Mouse (Mus musculus) retina, embryonic 14.5 days (tissue): ENCODE data around the gene Sla2.
A peak's percentile ranks its signal among the peaks of the same experiment; 100 is the strongest.
"Not testable (repeated sequence)": the region's sequence is repeated elsewhere in the genome, so short reads cannot be mapped to it uniquely, and the experiment has no call there.

Source experiments
- DNase-seq: peaks from one replicate; pipeline ENCODE4 v3.0.0-alpha.2; 2015; ENCODE audit warnings: low spot score

Gene Sla2

GRCm38 (mm10) chr2:156840301-156841027 lies 46.5 kb downstream of the Sla2 start:
- peak; percentile 63 for DNase-seq

DNA sequence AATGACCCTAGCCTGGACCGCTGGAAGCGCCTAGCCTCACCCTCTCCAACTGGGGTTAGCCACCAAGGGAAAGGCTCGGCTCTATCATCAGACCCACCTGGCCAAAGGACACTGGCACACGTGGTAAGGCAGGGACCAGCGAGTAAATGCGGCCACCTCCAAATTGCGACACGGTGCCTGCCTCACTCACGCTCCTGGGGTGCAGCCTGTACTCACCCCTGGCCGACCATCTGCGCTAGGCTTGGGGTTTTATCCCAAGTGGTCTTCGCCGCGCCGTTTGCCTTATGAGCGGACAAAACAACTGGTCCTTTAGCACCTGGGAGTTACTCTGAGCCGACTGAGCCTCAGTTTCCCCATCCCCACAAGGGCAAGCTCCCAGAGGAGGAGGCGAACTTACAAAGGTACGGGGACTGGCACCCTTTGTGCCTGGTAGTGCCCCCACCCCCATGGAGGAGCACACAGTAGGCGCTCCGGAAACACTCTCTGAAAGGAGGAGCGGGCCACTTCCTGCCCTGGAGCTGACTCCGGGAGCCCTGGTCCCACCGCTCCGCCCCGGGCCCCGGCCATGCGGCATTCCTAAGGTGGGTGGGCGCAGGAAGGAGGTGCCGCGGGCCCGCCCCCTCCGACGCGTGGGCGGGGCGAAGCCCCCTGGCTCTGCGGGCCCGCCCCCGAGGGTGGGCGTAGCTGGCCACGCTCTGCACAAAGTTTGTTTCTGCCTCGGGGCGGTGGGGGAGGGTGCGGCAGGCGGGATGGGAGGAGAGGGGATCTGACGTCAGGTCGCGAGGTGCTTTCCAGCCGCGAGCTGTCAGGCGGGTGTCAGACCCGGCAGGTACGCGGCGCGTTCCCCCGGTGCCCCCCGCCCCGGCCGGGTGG lies 47.4 kb downstream of the Sla2 start, which contains the start of gene Tgif2:
Gene Tgif2, plus strand, starts transcription at position 689 of the 873 bp plus-strand sequence.
- peak; percentile 95 for DNase-seq

DNA sequence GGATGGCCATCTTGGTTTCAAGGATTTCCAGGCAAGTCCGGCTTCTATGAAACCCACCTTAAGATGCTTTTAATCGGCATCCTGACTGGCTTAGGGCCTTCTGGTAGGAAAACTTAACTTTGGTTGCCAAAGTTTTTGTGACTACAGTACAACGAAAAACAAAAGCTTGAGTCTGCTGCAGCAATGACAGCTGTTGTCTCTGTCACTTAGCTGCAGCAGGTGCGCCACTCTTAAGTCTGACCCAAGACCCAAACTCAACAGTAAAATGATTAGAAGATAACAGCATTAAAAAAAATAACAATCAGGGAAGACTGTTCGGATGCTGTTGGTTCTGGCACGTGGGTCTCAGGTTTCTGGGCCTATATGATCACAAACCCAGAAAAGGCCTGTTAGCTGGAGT lies 48.2 kb downstream of the Sla2 start:
- DNase-seq: no peak

- no peak for DNase-seq
Observed at GRCm38 (mm10) chr2:156834336-156834735, 52.7 kb downstream of the Sla2 start.

DNA sequence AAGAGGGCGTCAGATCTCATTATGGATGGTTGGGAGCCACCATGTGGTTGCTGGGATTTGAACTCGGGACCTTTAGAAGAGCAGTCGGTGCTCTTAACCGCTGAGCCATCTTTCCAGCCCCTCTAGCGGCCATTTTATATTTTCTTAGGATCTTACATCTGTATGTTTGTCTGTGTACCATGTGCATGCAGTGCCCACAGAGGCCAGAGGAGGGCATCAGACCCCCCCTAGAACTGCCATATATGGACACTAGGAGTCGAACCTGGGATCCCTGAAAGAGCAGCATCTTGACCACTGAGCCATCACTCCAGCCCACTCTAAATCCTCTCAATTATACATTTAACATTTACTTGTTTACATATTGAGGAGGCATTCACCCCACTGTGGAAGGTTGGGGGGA lies 61.9 kb downstream of the Sla2 start:
- DNase-seq: not testable (repeated sequence)
